Mouse (Mus musculus) liver, embryonic 14.5 days (tissue): Measurements from ENCODE around the gene Enoph1. TPM values are rescaled to one million over a fixed set of nuclear protein-coding genes. Genes with fewer than 3 reads are reported as not detected.

Experiments used
- ATAC-seq: fragments of 200-750 bp; cut with Nextera tagmentation; 2 replicates; pipeline ENCODE4 v1.8.0; 2017; ENCODE audit warnings: moderate number of reproducible peaks, mild to moderate bottlenecking, moderate library complexity; ENCODE audit not compliant: insufficient read depth
- DNase-seq, 3 experiments: peaks; one replicate each; pipeline ENCODE4 v3.0.0-alpha.2; 2012 to 2013; ENCODE audit warnings: low read depth in 3 of 3, low spot score in 3 of 3
- H3K27ac ChIP-seq: fragments of 300-500 bp; sonication (generic); 2 replicates; pipeline ENCODE4 v1.5.1; 2014; ENCODE audit warnings: moderate library complexity, mild to moderate bottlenecking, control low read depth, inconsistent platforms
- H3K27me3 ChIP-seq: fragments of 300-500 bp; sonication (generic); 2 replicates; pipeline ENCODE4 v1.6.1; 2014; ENCODE audit warnings: mild to moderate bottlenecking, low read length, moderate library complexity; ENCODE audit not compliant: control insufficient read depth, insufficient read depth
- H3K36me3 ChIP-seq: fragments of 300-500 bp; sonication (generic); replicated peaks from 2 replicates; pipeline ENCODE4 v1.6.1; 2014; ENCODE audit warnings: low read depth; ENCODE audit not compliant: control insufficient read depth, insufficient read depth
- H3K4me1 ChIP-seq, 2 experiments: fragments of 200-500 bp in 1 of 2; fragments of 300-500 bp in 1 of 2; sonication (generic) in 1 of 2; replicated peaks; 2 replicates each; pipeline ENCODE4 v1.6.1; 2012 to 2014; ENCODE audit warnings: antibody characterized with exemption in 1 of 2, inconsistent platforms in 1 of 2, low read length in 1 of 2; ENCODE audit not compliant: control insufficient read depth in 2 of 2, insufficient read depth in 2 of 2
- H3K4me2 ChIP-seq: fragments of 300-500 bp; sonication (generic); 2 replicates; pipeline ENCODE4 v1.6.1; 2014; ENCODE audit warnings: low read depth, mild to moderate bottlenecking, control low read depth, moderate library complexity
- H3K4me3 ChIP-seq, 2 experiments: fragments of 200-500 bp in 1 of 2; fragments of 300-500 bp in 1 of 2; sonication (generic) in 1 of 2; 2 replicates each; pipeline ENCODE4 v1.5.1; 2012 to 2014; ENCODE audit warnings: low read depth in 2 of 2, low read length in 2 of 2, mild to moderate bottlenecking in 2 of 2, control low read depth in 1 of 2, inconsistent platforms in 1 of 2, moderate library complexity in 1 of 2; ENCODE audit not compliant: insufficient read depth in 1 of 2
- H3K9ac ChIP-seq: fragments of 300-500 bp; sonication (generic); replicated peaks from 2 replicates; pipeline ENCODE4 v1.6.1; 2014; ENCODE audit warnings: mild to moderate bottlenecking, control low read depth, moderate library complexity
- H3K9me3 ChIP-seq: fragments of 300-500 bp; sonication (generic); 2 replicates; pipeline ENCODE4 v1.6.1; 2016; ENCODE audit warnings: low read length, mixed read lengths; ENCODE audit not compliant: control insufficient read depth
- CTCF ChIP-seq: IDR thresholded peaks from 2 replicates; pipeline ENCODE4 v1.5.1; 2016; ENCODE audit warnings: antibody characterized with exemption, low read depth, control low read depth
- EP300 ChIP-seq: IDR thresholded peaks from 2 replicates; pipeline ENCODE4 v1.6.1; 2016; ENCODE audit warnings: antibody characterized with exemption, low read depth
- WGBS: fragments of 180-500 bp; shearing (Covaris S2); extraction: QIAGEN DNeasy Blood & Tissue Kit; methylation state at CpG from one replicate; pipeline ENCODE4 v1.1.7; 2014; ENCODE audit not compliant: insufficient replicate concordance; 5-methylcytosine and 5-hydroxymethylcytosine counted together
- polyA plus RNA-seq, 2 experiments: library from polyadenylated mRNA; depleted of rRNA in 1 of 2; stranded (reverse) in 1 of 2; unstranded in 1 of 2; fragments of >200 nt; fragmentation: Nextera tagmentation in 1 of 2; extraction: Ambion mirVana in 1 of 2; gene quantifications; 2 replicates each; pipeline versions ENCODE4 v1.2.1 to v1.2.3; 2012 to 2014

Enoph1 gene
- polyA plus RNA-seq, 2 experiments: 14.3 to 15.1 TPM

DNA sequence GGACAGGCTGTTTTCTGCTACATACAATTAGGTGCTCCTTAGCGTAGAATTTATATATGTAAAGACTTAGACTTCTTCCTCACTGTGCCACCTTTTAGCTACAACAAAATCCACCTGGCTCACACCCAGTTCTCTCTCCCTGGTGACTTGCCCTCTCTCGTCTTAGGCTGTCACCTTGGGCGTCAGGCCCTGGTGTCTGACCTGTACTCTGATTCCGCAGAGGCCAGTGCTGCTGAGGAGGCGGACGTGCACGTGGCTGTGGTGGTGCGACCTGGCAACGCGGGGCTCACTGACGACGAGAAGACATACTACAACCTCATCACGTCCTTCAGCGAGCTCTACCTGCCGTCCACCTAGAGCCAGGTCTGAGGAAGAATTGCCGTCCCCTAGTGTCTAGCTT is 27.8 kb downstream of the Enoph1 start:
- 84% methylated on average over 16 of the region's 16 CpGs for WGBS

GRCm38 (mm10) chr5:100069526-100069925 is 29.7 kb downstream of the Enoph1 start:
- Histone ChIP-seq H3K9ac (no peak overlapping the region), H3K27me3 (no peaks in the 10 kb centered on the region), H3K36me3 (no peaks in the 10 kb centered on the region; the same call in 1 of the 2 replicates), H3K4me3 (no peak overlapping the region), H3K27ac (no peak overlapping the region), H3K9me3 (no peaks in the 10 kb centered on the region), H3K4me2 (no peak overlapping the region), H3K4me1 (no peaks in the 10 kb centered on the region)
- ATAC-seq (no peak), DNase-seq (no peak)
- TF ChIP-seq CTCF: no peak
- no peak for TF ChIP-seq EP300
- WGBS: 78% methylated on average over 2 of the region's 2 CpGs

More for the DNA sequence above, 27.8 kb downstream of the Enoph1 start:
- no peak overlapping the region for H3K4me2 ChIP-seq
- no peak overlapping the region for H3K9ac ChIP-seq
- H3K36me3 ChIP-seq: no peaks in the 10 kb centered on the region; the same call in none of the 2 replicates
- no peak for DNase-seq
- H3K27ac ChIP-seq: no peak overlapping the region
- TF ChIP-seq CTCF (no peak), EP300 (no peak)
- no peaks in the 10 kb centered on the region for H3K9me3 ChIP-seq
- ATAC-seq: no peak
- no peak overlapping the region for H3K4me3 ChIP-seq
- no peaks in the 10 kb centered on the region for H3K27me3 ChIP-seq
- H3K4me1 ChIP-seq: no peaks in the 10 kb centered on the region

DNA sequence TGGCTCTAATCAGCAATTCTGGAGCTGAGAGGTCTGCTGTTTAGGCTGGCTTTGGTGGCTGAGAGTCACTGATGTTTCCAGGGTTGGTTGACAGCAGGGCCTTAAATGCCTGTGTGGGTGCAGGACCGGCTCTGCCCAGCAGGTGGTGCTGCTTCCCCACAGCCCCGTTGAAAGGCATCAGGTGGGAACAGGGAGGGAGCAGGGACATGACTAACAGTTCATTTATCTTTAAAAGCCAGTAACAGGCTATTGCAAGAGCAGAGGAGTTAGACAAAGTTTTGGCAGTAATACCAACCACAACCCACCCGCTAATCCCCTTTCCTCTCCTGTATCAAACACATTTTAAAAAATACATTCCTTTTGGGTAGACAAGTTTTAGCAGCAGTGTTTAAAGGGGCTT is 30.5 kb downstream of the Enoph1 start:
- no peak for TF ChIP-seq EP300
- TF ChIP-seq CTCF: peak; percentile 99
- H3K4me3 ChIP-seq: no peak overlapping the region
- H3K36me3 ChIP-seq: no peaks in the 10 kb centered on the region; the same call in 1 of the 2 replicates
- DNase-seq: peak; percentile 29 to 56 (median 32)
- H3K27ac ChIP-seq: no peak overlapping the region
- ATAC-seq: peak; percentile 75; the same call in 1 of the 2 replicates
- H3K9ac ChIP-seq: no peak overlapping the region
- H3K9me3 ChIP-seq: no peaks in the 10 kb centered on the region
- no peaks in the 10 kb centered on the region for H3K4me1 ChIP-seq
- WGBS: 10% methylated on average over 3 of the region's 3 CpGs
- no peaks in the 10 kb centered on the region for H3K27me3 ChIP-seq
- H3K4me2 ChIP-seq: no peak overlapping the region

DNA sequence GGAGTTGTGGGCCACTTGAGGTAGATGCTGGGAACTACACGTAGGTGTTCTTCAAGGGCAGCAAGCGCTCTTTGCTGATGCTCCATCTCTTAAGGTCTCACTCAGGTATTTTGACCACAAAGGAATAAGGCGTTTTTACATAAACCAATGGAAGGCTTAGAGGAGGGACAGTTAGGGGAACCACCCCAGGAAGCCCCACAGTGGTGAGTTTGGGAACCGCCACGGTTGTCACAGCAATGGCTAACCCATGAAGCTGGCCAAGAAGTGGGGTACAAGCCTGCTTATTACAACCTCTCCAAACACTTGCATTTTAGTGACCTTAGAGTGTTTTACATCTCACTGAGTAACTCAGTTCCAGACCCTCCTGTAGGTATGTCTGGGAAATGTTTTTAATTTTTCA is 31.8 kb downstream of the Enoph1 start:
- H3K27me3 ChIP-seq: no peaks in the 10 kb centered on the region
- no peak overlapping the region for H3K4me3 ChIP-seq
- H3K4me1 ChIP-seq: no peaks in the 10 kb centered on the region
- no peak overlapping the region for H3K4me2 ChIP-seq
- TF ChIP-seq CTCF: no peak
- H3K9ac ChIP-seq: no peak overlapping the region
- no peak for ATAC-seq
- 71% methylated on average over 5 of the region's 5 CpGs for WGBS
- H3K27ac ChIP-seq: no peak overlapping the region
- H3K36me3 ChIP-seq: no peaks in the 10 kb centered on the region; the same call in 1 of the 2 replicates
- H3K9me3 ChIP-seq: no peaks in the 10 kb centered on the region
- DNase-seq: no peak

DNA sequence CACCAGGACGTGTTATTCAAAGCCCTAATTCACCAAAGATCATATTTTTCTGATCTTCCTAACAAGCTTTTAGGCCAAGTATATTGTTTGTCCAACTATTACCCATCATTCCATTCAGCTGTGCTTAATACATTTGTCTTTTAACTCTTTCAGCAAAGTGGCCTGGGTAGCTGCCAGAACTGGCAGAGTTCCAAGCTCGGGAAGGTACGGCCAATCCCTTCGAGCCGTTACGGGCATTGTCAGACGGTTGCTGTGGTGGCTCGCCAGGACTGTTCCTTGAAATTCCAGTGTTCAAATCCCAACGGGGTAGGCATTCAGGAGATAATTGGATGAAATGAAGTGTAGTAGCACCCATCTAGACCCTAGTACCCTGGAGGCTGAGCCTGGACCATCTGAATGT is 32.8 kb downstream of the Enoph1 start:
- no peak for ATAC-seq
- H3K4me3 ChIP-seq: no peak overlapping the region
- DNase-seq: no peak
- TF ChIP-seq EP300: no peak
- no peak for TF ChIP-seq CTCF
- H3K4me2 ChIP-seq: no peak overlapping the region
- no peaks in the 10 kb centered on the region; the same call in 1 of the 2 replicates for H3K36me3 ChIP-seq
- 80% methylated on average over 9 of the region's 9 CpGs for WGBS
- H3K27me3 ChIP-seq: no peaks in the 10 kb centered on the region
- no peaks in the 10 kb centered on the region for H3K9me3 ChIP-seq
- H3K4me1 ChIP-seq: no peaks in the 10 kb centered on the region
- H3K9ac ChIP-seq: no peak overlapping the region
- no peak overlapping the region for H3K27ac ChIP-seq
